Mouse (Mus musculus) kidney, adult 2 months (tissue): ENCODE results near the gene Apoa1.
A peak's percentile ranks its signal among the peaks of the same experiment; 100 is the strongest.

Experiments
- CTCF ChIP-seq: fragments of 200-500 bp; conservative IDR thresholded peaks from 2 replicates; pipeline ENCODE4 v1.5.1; 2011; ENCODE audit warnings: low read depth, mild to moderate bottlenecking, control low read depth, low read length, moderate library complexity, mixed read lengths; ENCODE audit not compliant: insufficient read depth, insufficient read length
- POLR2A ChIP-seq: fragments of 200-500 bp; IDR thresholded peaks from one replicate; pipeline ENCODE4 v1.6.1; 2011; ENCODE audit warnings: low read depth, low read length, control low read depth

GRCm38 (mm10) chr9:46191644-46192043, 36.7 kb upstream of the Apoa1 start:
- TF ChIP-seq POLR2A (no peak), CTCF (0 out of 2 replicates have a peak, but pooled peaks have one; percentile 25)
